Mouse (Mus musculus): ENCODE measurements at regions not wholly inside any gene's neighbourhood (a gene's known extent, or its start where the extent isn't known, plus 50 kb on each side); places are given as distances from the start of the nearest gene placed in this dataset.

GRCm38 (mm10) chr11:52579764-52580377 lies 183.6 kb downstream of the 9530068E07Rik start:
- H3K4me2 ChIP-seq, result no peak overlapping the region
- H3K27ac ChIP-seq, result no peak overlapping the region
- H3K9me3 ChIP-seq, result no peaks in the 10 kb centered on the region
- no peak overlapping the region for H3K9ac ChIP-seq (replicated peaks)
- no peaks in the 10 kb centered on the region for H3K36me3 ChIP-seq
- WGBS, result 75% methylated on average over 13 of the region's 13 CpGs
- H3K4me3 ChIP-seq (replicated peaks), result no peak overlapping the region
- H3K27me3 ChIP-seq, result peaks cover 6% of the 10 kb centered on the region
- ATAC-seq (ENCODE audit: insufficient number of reproducible peaks, insufficient read depth, low FRiP score, low TSS enrichment, low read depth), result no peak
- peaks cover 3% of the 10 kb centered on the region for H3K4me1 ChIP-seq (replicated peaks)

GRCm38 (mm10) chr11:52591596-52592180 lies 172.7 kb upstream of the Fstl4 start:
- Histone ChIP-seq H3K27ac (no peak overlapping the region), H3K4me2 (no peak overlapping the region), H3K9me3 (peaks cover 16% of the 10 kb centered on the region), H3K9ac (replicated peaks) (no peak overlapping the region), H3K27me3 (peaks cover 69% of the 10 kb centered on the region), H3K4me3 (replicated peaks) (no peak overlapping the region), H3K36me3 (no peaks in the 10 kb centered on the region), H3K4me1 (replicated peaks) (peaks cover 26% of the 10 kb centered on the region)
- ATAC-seq (ENCODE audit: insufficient number of reproducible peaks, insufficient read depth, low FRiP score, low TSS enrichment, low read depth), result no peak
- WGBS, result 78% methylated on average over 9 of the region's 9 CpGs

DNA sequence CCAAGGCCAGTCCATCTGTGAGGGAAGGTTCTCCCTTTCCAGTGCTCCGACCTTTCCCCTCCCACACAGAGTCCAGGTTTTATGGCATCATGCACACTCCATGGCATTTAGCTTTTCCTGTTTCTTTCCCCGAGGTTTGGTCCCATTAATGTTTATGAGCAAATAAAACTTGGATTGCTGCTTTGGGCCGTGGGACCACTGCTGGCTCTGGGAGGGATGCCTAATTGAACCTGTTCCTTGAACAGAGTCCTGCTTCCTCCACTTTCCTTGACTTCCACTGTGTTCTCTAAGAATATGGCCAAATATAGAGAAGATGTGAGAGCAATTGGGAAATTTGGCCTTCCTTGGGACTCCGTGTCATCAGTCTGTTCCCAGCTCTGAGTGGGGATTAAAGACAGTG lies 170.3 kb upstream of the Fstl4 start:
- no peaks in the 10 kb centered on the region for H3K36me3 ChIP-seq
- H3K9me3 ChIP-seq, result peaks cover 27% of the 10 kb centered on the region
- 20% methylated on average over 4 of the region's 4 CpGs for WGBS
- no peak overlapping the region for H3K4me2 ChIP-seq
- H3K27me3 ChIP-seq, result peaks cover 51% of the 10 kb centered on the region
- H3K4me1 ChIP-seq (replicated peaks), result peaks cover 14% of the 10 kb centered on the region
- ATAC-seq (ENCODE audit: insufficient number of reproducible peaks, insufficient read depth, low FRiP score, low TSS enrichment, low read depth), result peak; percentile 66; the same call in 1 of the 2 replicates
- H3K4me3 ChIP-seq (replicated peaks), result no peak overlapping the region
- no peak overlapping the region for H3K9ac ChIP-seq (replicated peaks)
- H3K27ac ChIP-seq, result no peak overlapping the region

DNA sequence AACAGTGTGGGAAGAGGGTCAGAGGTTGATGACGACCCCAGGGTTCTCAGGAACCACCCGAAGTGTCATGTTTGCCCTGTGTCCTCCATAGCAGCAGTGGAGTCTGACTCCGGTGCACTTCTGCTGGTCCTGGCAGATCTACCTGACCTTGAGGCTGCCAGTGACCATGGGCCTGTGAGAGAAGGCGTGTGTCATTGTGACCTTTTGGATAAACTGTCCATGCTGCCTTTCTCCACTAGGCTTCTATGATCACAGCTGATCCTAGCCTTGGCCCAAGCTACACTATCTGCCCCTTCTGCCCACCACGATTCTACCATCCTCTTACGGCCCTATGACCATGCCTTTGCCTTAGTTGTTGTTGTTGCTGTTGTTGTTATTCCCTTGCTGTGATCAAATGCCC lies 163.2 kb upstream of the Fstl4 start:
- WGBS, result 85% methylated on average over 6 of the region's 6 CpGs

GRCm38 (mm10) chr11:52602061-52602561 lies 162.3 kb upstream of the Fstl4 start:
- no peaks in the 10 kb centered on the region for H3K36me3 ChIP-seq
- H3K9ac ChIP-seq (replicated peaks), result no peak overlapping the region
- peaks cover 9% of the 10 kb centered on the region; the same call in 1 of the 2 replicates for H3K4me1 ChIP-seq (replicated peaks)
- H3K9me3 ChIP-seq, result peaks cover 10% of the 10 kb centered on the region; the same call in 1 of the 2 replicates
- no peak for ATAC-seq (ENCODE audit: insufficient number of reproducible peaks, insufficient read depth, low FRiP score, low TSS enrichment, low read depth)
- H3K27me3 ChIP-seq, result peaks cover 20% of the 10 kb centered on the region; the same call in 1 of the 2 replicates
- H3K27ac ChIP-seq, result no peak overlapping the region
- H3K4me2 ChIP-seq, result no peak overlapping the region
- 76% methylated on average over 15 of the region's 15 CpGs for WGBS
- no peak overlapping the region for H3K4me3 ChIP-seq (replicated peaks)

More for the DNA sequence above, 163.2 kb upstream of the Fstl4 start:
- ATAC-seq (ENCODE audit: insufficient number of reproducible peaks, insufficient read depth, low FRiP score, low TSS enrichment, low read depth), result no peak
- peaks cover 9% of the 10 kb centered on the region; the same call in 1 of the 2 replicates for H3K4me1 ChIP-seq (replicated peaks)
- no peak overlapping the region for H3K9ac ChIP-seq (replicated peaks)
- H3K4me3 ChIP-seq (replicated peaks), result no peak overlapping the region
- H3K36me3 ChIP-seq, result no peaks in the 10 kb centered on the region
- peaks cover 10% of the 10 kb centered on the region; the same call in 1 of the 2 replicates for H3K9me3 ChIP-seq
- H3K27ac ChIP-seq, result no peak overlapping the region
- H3K27me3 ChIP-seq, result peaks cover 25% of the 10 kb centered on the region
- no peak overlapping the region for H3K4me2 ChIP-seq

DNA sequence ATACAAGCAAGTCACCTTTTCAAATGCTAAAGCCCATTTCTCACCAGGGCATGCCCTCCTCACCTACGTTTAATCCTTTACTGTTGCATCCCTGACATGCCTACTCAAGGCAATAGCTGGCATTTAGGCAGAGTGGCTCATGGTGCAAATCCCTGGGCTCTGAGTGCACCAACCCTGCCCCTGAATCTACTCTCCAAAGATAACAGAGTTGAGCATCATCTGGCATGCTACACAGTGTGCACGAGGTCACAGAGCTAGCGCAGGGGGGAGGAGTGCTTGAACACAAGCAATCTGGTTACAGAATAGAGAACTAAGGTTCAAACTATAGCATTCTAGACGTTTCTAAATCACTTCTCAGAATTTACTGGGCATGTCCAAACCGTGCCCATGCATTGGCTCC lies 161.6 kb upstream of the Fstl4 start:
- H3K9ac ChIP-seq (replicated peaks), result no peak overlapping the region
- H3K4me2 ChIP-seq, result no peak overlapping the region
- no peaks in the 10 kb centered on the region for H3K36me3 ChIP-seq
- no peak for ATAC-seq (ENCODE audit: insufficient number of reproducible peaks, insufficient read depth, low FRiP score, low TSS enrichment, low read depth)
- peaks cover 6% of the 10 kb centered on the region; the same call in 1 of the 2 replicates for H3K9me3 ChIP-seq
- WGBS, result 74% methylated on average over 5 of the region's 5 CpGs
- H3K27ac ChIP-seq, result no peak overlapping the region
- peaks cover 9% of the 10 kb centered on the region; the same call in 1 of the 2 replicates for H3K4me1 ChIP-seq (replicated peaks)
- peaks cover 16% of the 10 kb centered on the region; the same call in 1 of the 2 replicates for H3K27me3 ChIP-seq
- no peak overlapping the region for H3K4me3 ChIP-seq (replicated peaks)

- no peak overlapping the region for H3K4me2 ChIP-seq
- no peaks in the 10 kb centered on the region for H3K4me1 ChIP-seq (replicated peaks)
- WGBS, result 88% methylated on average over 1 of the region's 1 CpGs
- H3K27me3 ChIP-seq, result no peaks in the 10 kb centered on the region
- no peak overlapping the region for H3K4me3 ChIP-seq (replicated peaks)
- H3K27ac ChIP-seq, result no peak overlapping the region
- peaks cover 17% of the 10 kb centered on the region for H3K9me3 ChIP-seq
- H3K9ac ChIP-seq (replicated peaks), result no peak overlapping the region
- ATAC-seq (ENCODE audit: insufficient number of reproducible peaks, insufficient read depth, low FRiP score, low TSS enrichment, low read depth), result no peak
- H3K36me3 ChIP-seq, result no peaks in the 10 kb centered on the region
Observed at GRCm38 (mm10) chr11:52610681-52611165, 153.7 kb upstream of the Fstl4 start.

- Histone ChIP-seq H3K27me3 (0 out of 2 replicates have a peak, but pooled peaks cover 19% of the 10 kb centered on the region), H3K4me1 (replicated peaks) (peaks cover 5% of the 10 kb centered on the region; the same call in 1 of the 2 replicates), H3K4me3 (replicated peaks) (no peak overlapping the region), H3K36me3 (no peaks in the 10 kb centered on the region), H3K4me2 (no peak overlapping the region), H3K27ac (no peak overlapping the region), H3K9me3 (no peaks in the 10 kb centered on the region), H3K9ac (replicated peaks) (no peak overlapping the region)
- 70% methylated on average over 4 of the region's 4 CpGs for WGBS
- no peak for ATAC-seq (ENCODE audit: insufficient number of reproducible peaks, insufficient read depth, low FRiP score, low TSS enrichment, low read depth)
Observed at GRCm38 (mm10) chr11:52615622-52616021, 148.8 kb upstream of the Fstl4 start.

DNA sequence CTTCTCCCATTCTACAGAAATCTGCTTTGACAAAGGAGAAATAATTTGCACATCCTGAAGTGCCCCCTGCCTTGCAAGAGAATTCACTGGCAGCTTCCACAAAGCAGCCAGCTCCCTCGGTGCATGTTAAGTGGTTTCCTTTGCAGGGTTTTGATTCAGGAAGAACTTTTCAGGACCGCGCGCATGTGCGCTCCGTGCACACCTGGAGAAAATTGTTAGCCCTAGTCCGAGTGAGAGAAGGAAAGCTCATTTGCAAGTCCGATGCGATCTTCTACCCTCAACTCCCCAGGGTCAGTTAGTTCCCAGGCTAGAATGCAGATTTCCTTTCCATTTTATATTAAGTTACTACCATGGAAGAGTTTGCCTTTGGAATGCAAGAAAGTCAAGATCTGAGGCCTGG lies 145.8 kb upstream of the Fstl4 start:
- H3K27ac ChIP-seq, result no peak overlapping the region
- H3K4me2 ChIP-seq, result no peak overlapping the region
- no peaks in the 10 kb centered on the region for H3K36me3 ChIP-seq
- peaks cover 9% of the 10 kb centered on the region; the same call in 1 of the 2 replicates for H3K4me1 ChIP-seq (replicated peaks)
- no peak overlapping the region for H3K4me3 ChIP-seq (replicated peaks)
- no peak for ATAC-seq (ENCODE audit: insufficient number of reproducible peaks, insufficient read depth, low FRiP score, low TSS enrichment, low read depth)
- no peaks in the 10 kb centered on the region for H3K9me3 ChIP-seq
- H3K9ac ChIP-seq (replicated peaks), result no peak overlapping the region
- WGBS, result 53% methylated on average over 9 of the region's 9 CpGs
- H3K27me3 ChIP-seq, result 0 out of 2 replicates have a peak, but pooled peaks cover 19% of the 10 kb centered on the region

- Histone ChIP-seq H3K27me3 (peaks cover 17% of the 10 kb centered on the region; the same call in 1 of the 2 replicates), H3K9me3 (no peaks in the 10 kb centered on the region), H3K4me1 (replicated peaks) (peaks cover 9% of the 10 kb centered on the region; the same call in 1 of the 2 replicates), H3K27ac (no peak overlapping the region), H3K4me2 (no peak overlapping the region), H3K9ac (replicated peaks) (no peak overlapping the region), H3K36me3 (no peaks in the 10 kb centered on the region), H3K4me3 (replicated peaks) (no peak overlapping the region)
- 50% methylated on average over 4 of the region's 4 CpGs for WGBS
- no peak for ATAC-seq (ENCODE audit: insufficient number of reproducible peaks, insufficient read depth, low FRiP score, low TSS enrichment, low read depth)
Observed at GRCm38 (mm10) chr11:52622861-52623260, 141.6 kb upstream of the Fstl4 start.

GRCm38 (mm10) chr11:52628875-52629274 lies 135.6 kb upstream of the Fstl4 start:
- WGBS, result 58% methylated on average over 2 of the region's 2 CpGs

More at GRCm38 (mm10) chr11:52628875-52629274, 135.6 kb upstream of the Fstl4 start:
- Histone ChIP-seq H3K27me3 (peaks cover 3% of the 10 kb centered on the region; the same call in 1 of the 2 replicates), H3K9me3 (no peaks in the 10 kb centered on the region), H3K4me1 (replicated peaks) (no peaks in the 10 kb centered on the region), H3K36me3 (no peaks in the 10 kb centered on the region), H3K4me2 (no peak overlapping the region), H3K4me3 (replicated peaks) (no peak overlapping the region), H3K9ac (replicated peaks) (no peak overlapping the region), H3K27ac (no peak overlapping the region)
- ATAC-seq (ENCODE audit: insufficient number of reproducible peaks, insufficient read depth, low FRiP score, low TSS enrichment, low read depth), result no peak
